Mouse (Mus musculus): ENCODE data around the gene Rfx4.

The Rfx4 gene

GRCm38 (mm10) chr10:84867577-84867976 lies 111.7 kb downstream of the Rfx4 start:
- no peak for DNase-seq (ENCODE audit: low spot score in 2 of 2)

GRCm38 (mm10) chr10:84871285-84871684 lies 115.4 kb downstream of the Rfx4 start:
- DNase-seq (ENCODE audit: low spot score in 2 of 2): no peak

GRCm38 (mm10) chr10:84871921-84872320 lies 116.1 kb downstream of the Rfx4 start:
- no peak for DNase-seq (ENCODE audit: low spot score in 2 of 2)

GRCm38 (mm10) chr10:84879823-84880571 lies 124.1 kb downstream of the Rfx4 start:
- DNase-seq (ENCODE audit: low spot score in 2 of 2): no peak

- no peak for DNase-seq (ENCODE audit: low spot score in 2 of 2)
Measured at GRCm38 (mm10) chr10:84882528-84882927, 126.7 kb downstream of the Rfx4 start.

GRCm38 (mm10) chr10:84885341-84885884 lies 129.6 kb downstream of the Rfx4 start:
- DNase-seq (ENCODE audit: low spot score in 2 of 2): no peak

- DNase-seq (ENCODE audit: low spot score in 2 of 2): no peak
Measured at GRCm38 (mm10) chr10:84886221-84886627, 130.4 kb downstream of the Rfx4 start.

- no peak for DNase-seq (ENCODE audit: low spot score in 2 of 2)
Measured at GRCm38 (mm10) chr10:84886785-84887184, 130.9 kb downstream of the Rfx4 start.

- DNase-seq (ENCODE audit: low spot score in 2 of 2): no peak
Measured at GRCm38 (mm10) chr10:84889096-84889846, 133.4 kb downstream of the Rfx4 start.

GRCm38 (mm10) chr10:84895810-84896358 lies 140.0 kb downstream of the Rfx4 start:
- no peak for DNase-seq (ENCODE audit: low spot score in 2 of 2)

- DNase-seq (ENCODE audit: low spot score in 2 of 2): no peak
Measured at GRCm38 (mm10) chr10:84896941-84897930, 141.4 kb downstream of the Rfx4 start.

GRCm38 (mm10) chr10:84898144-84898979 lies 142.5 kb downstream of the Rfx4 start:
- DNase-seq (ENCODE audit: low spot score in 2 of 2): no peak

- no peak for DNase-seq (ENCODE audit: low spot score in 2 of 2)
Measured at GRCm38 (mm10) chr10:84901676-84902075, 145.8 kb downstream of the Rfx4 start.

GRCm38 (mm10) chr10:84902213-84902612 lies 146.4 kb downstream of the Rfx4 start:
- DNase-seq (ENCODE audit: low spot score in 2 of 2): no peak

- no peak for DNase-seq (ENCODE audit: low spot score in 2 of 2)
Measured at GRCm38 (mm10) chr10:84903307-84903706, 147.4 kb downstream of the Rfx4 start.

GRCm38 (mm10) chr10:84903742-84904141 lies 147.9 kb downstream of the Rfx4 start:
- peak in 1 of 2 experiments; percentile 23 for DNase-seq (ENCODE audit: low spot score in 2 of 2)

GRCm38 (mm10) chr10:84906895-84907294 lies 151.0 kb downstream of the Rfx4 start:
- DNase-seq (ENCODE audit: low spot score in 2 of 2): no peak

- DNase-seq (ENCODE audit: low spot score in 2 of 2): no peak
Measured at GRCm38 (mm10) chr10:84908006-84908405, 152.1 kb downstream of the Rfx4 start.

GRCm38 (mm10) chr10:84908471-84908870 lies 152.6 kb downstream of the Rfx4 start:
- DNase-seq (ENCODE audit: low spot score in 2 of 2): no peak
